Mouse (Mus musculus) neural tube, embryonic 13.5 days (tissue): ENCODE measurements around the gene Ccdc59. TPM values are rescaled to one million over a fixed set of nuclear protein-coding genes. Genes with fewer than 3 reads are reported as not detected.

Experiments used
- ATAC-seq: fragments of 200-750 bp; cut with Nextera tagmentation; 2 replicates; pipeline ENCODE4 v1.8.0; 2017; ENCODE audit warnings: low read depth, mild to moderate bottlenecking, moderate TSS enrichment, moderate library complexity
- H3K27ac ChIP-seq: fragments of 300-500 bp; sonication (generic); replicated peaks from 2 replicates; pipeline ENCODE4 v1.5.1; 2015; ENCODE audit warnings: moderate library complexity, mild to moderate bottlenecking, inconsistent platforms
- H3K27me3 ChIP-seq: fragments of 300-500 bp; sonication (generic); 2 replicates; pipeline ENCODE4 v1.6.1; 2015; ENCODE audit warnings: mild to moderate bottlenecking, inconsistent platforms
- H3K36me3 ChIP-seq: fragments of 300-500 bp; sonication (generic); 2 replicates; pipeline ENCODE4 v1.6.1; 2015; ENCODE audit warnings: mild to moderate bottlenecking, inconsistent platforms
- H3K4me1 ChIP-seq: fragments of 300-500 bp; sonication (generic); replicated peaks from 2 replicates; pipeline ENCODE4 v1.6.1; 2015; ENCODE audit warnings: inconsistent platforms
- H3K4me2 ChIP-seq: fragments of 300-500 bp; sonication (generic); 2 replicates; pipeline ENCODE4 v1.6.1; 2015; ENCODE audit warnings: inconsistent platforms, mild to moderate bottlenecking, moderate library complexity
- H3K4me3 ChIP-seq: fragments of 300-500 bp; sonication (generic); 2 replicates; pipeline ENCODE4 v1.5.1; 2015; ENCODE audit warnings: mild to moderate bottlenecking, inconsistent platforms
- H3K9ac ChIP-seq: fragments of 300-500 bp; sonication (generic); 2 replicates; pipeline ENCODE4 v1.6.1; 2015; ENCODE audit warnings: moderate library complexity, mild to moderate bottlenecking, inconsistent platforms
- H3K9me3 ChIP-seq: fragments of 300-500 bp; sonication (generic); 2 replicates; pipeline ENCODE4 v1.6.1; 2016; ENCODE audit warnings: inconsistent platforms
- WGBS: fragments of 180-500 bp; shearing (Covaris S2); methylation state at CpG from one replicate; pipeline ENCODE4 v1.1.7; 2015; 5-methylcytosine and 5-hydroxymethylcytosine counted together
- polyA plus RNA-seq: library from polyadenylated mRNA; unstranded; fragments of >200 nt; fragmentation: Nextera tagmentation; extraction: Ambion mirVana; gene quantifications from 2 replicates; pipeline ENCODE4 v1.2.1, GENCODE M21; 2015

Gene Ccdc59
- polyA plus RNA-seq: 45.5 and 50.8 TPM in 2 replicates

DNA sequence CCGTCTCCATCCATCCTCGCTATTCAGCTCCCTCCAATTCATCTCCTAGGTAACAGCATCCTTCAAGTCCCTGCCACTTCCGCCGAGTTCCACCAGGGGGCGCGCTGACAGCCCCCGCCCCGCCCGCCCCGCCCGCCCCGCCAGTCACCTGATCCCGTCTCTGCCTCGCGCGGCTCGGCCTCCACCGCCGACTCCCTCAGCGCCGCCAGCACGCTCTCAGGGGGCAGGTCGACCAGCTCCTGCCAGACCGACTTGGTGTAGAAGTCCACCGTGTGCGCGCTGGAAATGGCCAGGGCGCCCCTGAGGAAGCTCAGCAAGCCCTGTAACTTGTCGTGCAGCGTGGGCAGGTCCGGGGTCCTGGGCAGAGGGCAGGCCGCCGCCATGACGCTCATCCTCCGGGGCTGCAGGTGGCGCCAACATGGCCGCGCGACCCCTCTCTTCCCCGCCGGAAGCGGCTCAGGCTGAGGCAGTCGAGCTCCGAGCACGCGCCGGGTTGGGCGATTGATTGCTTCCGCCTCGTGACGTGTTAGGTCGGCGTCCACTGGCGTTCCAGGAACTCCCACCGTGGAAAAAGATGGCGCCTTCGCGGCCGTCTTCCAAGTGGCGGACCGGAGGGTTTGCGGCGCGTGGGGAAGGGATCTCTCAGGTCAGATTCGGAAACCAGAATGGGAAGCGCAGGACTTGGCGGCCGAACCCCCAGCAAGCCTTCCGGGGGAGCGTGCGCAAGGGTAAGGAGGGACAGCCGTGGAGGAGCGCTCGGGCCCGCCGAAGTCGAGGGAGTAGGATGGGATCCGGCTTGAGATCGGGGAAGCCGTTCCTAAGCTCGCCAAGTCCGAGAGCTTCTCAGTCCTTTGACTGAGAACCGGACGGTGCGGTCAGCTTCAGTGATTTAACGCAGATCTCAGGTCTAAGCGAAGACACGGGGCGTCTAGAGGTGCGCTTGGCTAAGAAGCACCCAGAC lies at the start of gene Ccdc59, which contains the start of gene Mettl25:
Ccdc59 (plus strand) TSS at position 140 of the 961 bp plus-strand sequence.
Mettl25 (minus strand) TSS at position 453 of the 961 bp plus-strand sequence.
- H3K9ac ChIP-seq: peak within 1 kb of the TSS; percentile 81
- peak within 1 kb of the TSS; percentile 86 for H3K4me2 ChIP-seq
- WGBS: under 1% methylated on average over 88 of the region's 90 CpGs
- peaks cover 32% of the 10 kb centered on the region for H3K36me3 ChIP-seq
- H3K4me3 ChIP-seq: peak within 1 kb of the TSS; percentile 92
- no peaks in the 10 kb centered on the region for H3K9me3 ChIP-seq
- no peaks in the 10 kb centered on the region for H3K27me3 ChIP-seq
- peak within 1 kb of the TSS; percentile 96 for H3K27ac ChIP-seq
- peak; percentile 99 for ATAC-seq
- peaks cover 21% of the 10 kb centered on the region for H3K4me1 ChIP-seq

DNA sequence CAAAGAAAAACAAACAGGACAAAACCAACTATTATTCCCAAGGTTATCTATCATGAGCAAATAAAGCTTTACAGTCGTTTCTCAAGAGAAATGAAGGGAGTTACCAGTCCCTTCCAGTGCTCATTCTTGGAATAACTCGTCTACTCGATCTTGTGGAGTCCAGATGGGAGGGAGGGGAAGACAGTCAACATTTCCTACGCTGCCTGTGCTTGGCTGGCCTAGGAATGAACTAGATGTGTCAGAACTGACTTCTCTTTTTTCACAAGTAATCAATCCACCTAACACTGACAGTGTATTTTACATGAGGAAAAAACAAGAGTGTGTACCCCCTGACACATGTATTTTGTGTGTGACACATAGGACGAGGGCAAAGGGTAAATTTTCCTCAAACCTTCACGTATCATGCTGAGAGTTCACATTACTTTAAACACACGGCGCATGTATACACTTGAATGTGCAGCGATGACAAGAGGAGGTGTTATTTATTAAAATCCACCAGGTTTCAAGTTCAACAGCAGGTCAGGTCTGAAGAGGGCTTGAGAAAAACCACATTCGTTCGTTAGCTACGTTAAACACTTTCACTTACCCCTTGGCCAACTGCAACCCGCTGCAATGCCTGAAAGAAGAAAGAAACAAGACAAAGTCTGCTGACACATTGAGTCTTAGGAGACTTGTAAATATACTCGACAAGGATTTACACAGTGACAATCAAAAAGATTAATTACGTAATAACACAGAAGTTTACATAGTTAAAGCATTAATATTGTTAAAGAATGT lies 46.9 kb upstream of the Ccdc59 start:
- Histone ChIP-seq H3K36me3 (peaks cover 11% of the 10 kb centered on the region; the same call in 1 of the 2 replicates), H3K4me2 (no peak overlapping the region), H3K4me3 (no peak overlapping the region), H3K4me1 (peaks cover 3% of the 10 kb centered on the region; the same call in 1 of the 2 replicates), H3K9me3 (no peaks in the 10 kb centered on the region), H3K9ac (no peak overlapping the region), H3K27ac (no peak overlapping the region), H3K27me3 (no peaks in the 10 kb centered on the region)
- 77% methylated on average over 15 of the region's 15 CpGs for WGBS
- ATAC-seq: no peak

DNA sequence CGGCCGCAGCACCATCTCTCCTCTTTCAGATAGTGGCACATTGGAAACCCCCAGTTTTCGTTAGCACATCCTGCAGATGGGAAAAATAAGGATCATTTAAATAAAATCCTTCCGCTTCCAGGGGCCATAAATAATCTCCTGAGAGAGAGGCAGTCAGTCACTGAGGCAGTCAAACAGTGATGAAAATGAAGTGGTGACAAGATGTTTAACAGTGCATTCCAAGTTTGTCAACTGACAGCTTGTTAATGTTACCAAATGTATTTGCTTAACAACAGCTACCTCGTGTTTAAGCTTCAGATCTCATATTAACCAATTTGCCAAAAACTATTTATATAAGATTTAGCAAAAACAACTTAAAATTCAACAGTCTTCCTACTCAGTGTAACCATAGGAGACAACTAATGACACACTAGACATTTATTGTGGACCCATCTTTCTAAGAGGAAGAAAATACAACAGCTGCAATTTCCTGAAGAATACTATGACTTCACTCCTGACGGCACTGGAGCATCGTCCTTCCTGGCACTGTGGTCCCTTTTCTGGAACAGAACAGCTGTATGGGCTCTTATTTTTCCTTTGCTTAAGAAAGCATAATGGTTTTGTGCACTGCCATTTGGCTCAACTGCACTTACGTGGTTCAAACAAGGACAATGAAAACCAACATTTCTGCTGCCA lies 43.5 kb upstream of the Ccdc59 start:
- ATAC-seq: no peak
- Histone ChIP-seq H3K27me3 (no peaks in the 10 kb centered on the region), H3K27ac (no peak overlapping the region), H3K4me1 (no peaks in the 10 kb centered on the region; the same call in 1 of the 2 replicates), H3K4me2 (no peak overlapping the region), H3K9ac (no peak overlapping the region), H3K9me3 (no peaks in the 10 kb centered on the region), H3K36me3 (peaks cover 5% of the 10 kb centered on the region; the same call in 1 of the 2 replicates), H3K4me3 (no peak overlapping the region)
- WGBS: 84% methylated on average over 8 of the region's 8 CpGs

DNA sequence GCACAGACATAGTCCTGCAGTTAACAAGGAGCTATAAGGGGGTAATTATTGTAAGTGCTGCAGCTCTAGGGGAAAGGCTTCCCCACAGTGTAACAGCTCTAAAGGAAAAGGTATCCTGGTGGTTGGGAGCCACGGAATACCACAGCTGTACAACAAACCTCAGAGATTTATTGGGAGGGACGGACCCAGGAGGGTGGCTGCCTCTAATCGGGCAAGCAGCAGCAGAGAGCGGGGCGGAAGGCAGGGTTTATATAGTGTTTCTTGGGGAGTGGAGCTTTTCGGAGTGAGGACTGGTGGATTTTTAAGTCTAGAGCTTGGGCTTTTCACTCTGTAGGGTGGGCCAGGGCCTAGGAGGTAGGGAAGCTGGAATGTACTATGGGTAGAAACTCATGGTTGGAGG lies 39.7 kb upstream of the Ccdc59 start:
- 38% methylated on average over 6 of the region's 6 CpGs for WGBS
- no peak overlapping the region for H3K27ac ChIP-seq
- ATAC-seq: no peak
- no peak overlapping the region for H3K4me3 ChIP-seq
- H3K4me2 ChIP-seq: no peak overlapping the region
- no peaks in the 10 kb centered on the region for H3K27me3 ChIP-seq
- H3K4me1 ChIP-seq: no peaks in the 10 kb centered on the region; the same call in 1 of the 2 replicates
- H3K36me3 ChIP-seq: no peaks in the 10 kb centered on the region
- no peaks in the 10 kb centered on the region for H3K9me3 ChIP-seq
- no peak overlapping the region for H3K9ac ChIP-seq

DNA sequence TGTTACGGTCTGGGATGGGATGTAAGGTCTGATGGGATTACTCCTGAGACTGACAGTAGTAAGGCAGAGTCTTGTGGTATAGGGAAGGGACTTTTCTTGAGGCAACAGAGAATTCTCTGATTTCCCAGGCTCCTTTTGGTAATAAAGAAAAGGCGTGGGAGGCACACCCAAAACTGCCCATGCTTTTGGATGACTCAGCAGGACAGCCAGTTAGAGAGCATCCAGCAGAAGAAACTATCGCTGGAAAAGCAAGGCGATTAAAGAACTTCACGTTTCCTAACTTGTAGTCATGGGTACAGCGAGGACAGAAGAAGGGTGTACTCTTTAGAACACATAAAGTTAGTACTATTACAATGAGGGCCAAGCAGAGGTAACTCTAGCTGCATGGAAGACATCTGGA lies 38.7 kb upstream of the Ccdc59 start:
- no peak for ATAC-seq
- Histone ChIP-seq H3K9me3 (no peaks in the 10 kb centered on the region), H3K4me2 (no peak overlapping the region), H3K9ac (no peak overlapping the region), H3K27ac (no peak overlapping the region), H3K4me1 (no peaks in the 10 kb centered on the region; the same call in 1 of the 2 replicates), H3K27me3 (no peaks in the 10 kb centered on the region), H3K4me3 (no peak overlapping the region), H3K36me3 (no peaks in the 10 kb centered on the region)
- WGBS: 91% methylated on average over 6 of the region's 6 CpGs

DNA sequence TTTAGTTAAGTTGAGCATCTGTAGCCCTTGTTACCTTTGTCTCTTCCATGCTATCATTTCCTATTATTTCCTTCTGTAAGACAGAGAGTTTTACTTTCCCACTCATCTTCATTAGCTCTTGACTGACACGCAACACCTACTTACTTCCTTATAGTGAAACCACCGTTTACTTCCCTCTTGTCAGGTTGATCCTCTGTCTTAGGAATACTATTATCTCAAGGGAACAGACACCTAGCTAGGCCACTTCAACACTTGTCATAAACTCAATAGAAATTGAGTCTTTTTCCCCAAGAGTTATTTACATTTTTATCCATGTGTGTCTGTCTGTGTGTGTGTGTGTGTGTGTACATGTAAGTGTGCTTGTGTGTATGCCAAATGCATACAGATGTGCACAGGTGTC lies 37.4 kb upstream of the Ccdc59 start:
- no peaks in the 10 kb centered on the region for H3K27me3 ChIP-seq
- no peak overlapping the region for H3K27ac ChIP-seq
- H3K36me3 ChIP-seq: no peaks in the 10 kb centered on the region
- no peak overlapping the region for H3K9ac ChIP-seq
- WGBS: 93% methylated on average over 2 of the region's 2 CpGs
- no peaks in the 10 kb centered on the region; the same call in 1 of the 2 replicates for H3K4me1 ChIP-seq
- H3K4me3 ChIP-seq: no peak overlapping the region
- no peak overlapping the region for H3K4me2 ChIP-seq
- H3K9me3 ChIP-seq: no peaks in the 10 kb centered on the region
- no peak for ATAC-seq

DNA sequence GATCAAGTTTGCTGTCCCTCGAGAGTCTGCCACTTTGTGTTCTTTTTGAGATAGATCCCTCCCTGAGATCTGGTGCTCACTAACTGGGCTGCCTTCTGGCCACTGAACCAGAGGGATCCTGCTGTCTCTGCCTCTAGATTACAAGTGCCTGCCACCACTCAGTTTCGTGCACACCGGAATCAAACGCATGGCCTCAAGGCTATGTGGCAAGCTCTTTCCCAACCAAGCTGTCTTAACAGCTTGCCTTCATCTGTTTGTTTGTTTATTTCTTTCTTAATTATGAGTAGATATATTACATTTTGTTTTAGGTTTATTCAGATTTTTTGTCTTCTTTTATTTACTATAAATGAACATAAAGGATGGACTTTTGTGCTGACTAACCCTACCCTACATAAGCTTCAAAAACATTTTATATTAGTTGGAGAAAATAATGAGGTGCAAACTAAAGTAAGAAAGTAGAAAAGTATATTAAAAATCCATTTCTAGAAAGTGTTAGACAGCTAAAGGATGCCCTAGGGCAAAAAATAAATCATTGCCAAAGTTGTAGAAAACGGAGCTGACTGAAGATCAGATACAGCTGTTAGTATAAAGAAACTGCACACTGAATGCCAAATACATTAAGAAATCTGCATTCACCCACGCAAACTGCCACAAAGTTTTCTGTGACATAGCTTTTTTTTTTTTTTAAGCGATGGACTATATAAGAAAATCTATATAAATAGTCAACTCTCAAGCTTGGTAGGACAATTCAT lies 34.4 kb upstream of the Ccdc59 start:
- Histone ChIP-seq H3K4me3 (no peak overlapping the region), H3K4me1 (no peaks in the 10 kb centered on the region), H3K27me3 (no peaks in the 10 kb centered on the region), H3K9me3 (no peaks in the 10 kb centered on the region), H3K4me2 (no peak overlapping the region), H3K27ac (no peak overlapping the region), H3K9ac (no peak overlapping the region), H3K36me3 (no peaks in the 10 kb centered on the region)
- 82% methylated on average over 7 of the region's 7 CpGs for WGBS
- no peak for ATAC-seq

DNA sequence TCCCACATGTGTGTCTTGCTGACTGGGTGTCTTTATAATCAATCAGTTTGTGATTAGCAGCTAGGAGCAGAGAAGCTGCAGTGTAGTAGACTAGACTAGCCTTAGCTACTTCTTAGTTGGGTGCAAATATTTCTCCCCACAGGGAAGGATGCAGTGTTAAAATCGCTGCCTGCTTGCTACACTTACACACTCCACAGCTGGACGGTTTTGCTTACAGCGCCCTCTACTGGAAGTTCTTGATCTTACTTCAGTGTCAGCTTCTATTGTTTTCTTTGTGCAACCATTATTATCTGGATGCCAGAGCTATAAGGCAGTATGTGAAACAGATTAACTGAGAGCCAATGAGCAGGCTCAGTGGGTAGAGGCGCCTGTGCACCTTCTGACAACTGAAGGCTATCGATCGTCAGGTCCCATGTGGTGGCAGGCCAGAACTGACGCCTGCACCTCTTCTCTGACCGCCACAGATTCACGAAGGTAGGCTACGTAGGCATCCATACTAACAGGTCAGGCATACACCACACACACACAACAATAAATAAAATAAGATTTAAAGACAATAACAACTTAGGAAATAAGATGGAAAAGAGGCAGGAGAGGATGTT lies 6.1 kb upstream of the Ccdc59 start:
- ATAC-seq: no peak
- Histone ChIP-seq H3K9ac (no peak overlapping the region), H3K36me3 (0 out of 2 replicates have a peak, but pooled peaks cover 3% of the 10 kb centered on the region), H3K4me3 (no peak overlapping the region), H3K27me3 (no peaks in the 10 kb centered on the region), H3K4me2 (no peak overlapping the region), H3K4me1 (0 out of 2 replicates have a peak, but pooled peaks cover 3% of the 10 kb centered on the region), H3K9me3 (no peaks in the 10 kb centered on the region), H3K27ac (no peak overlapping the region)
- WGBS: 65% methylated on average over 10 of the region's 10 CpGs

DNA sequence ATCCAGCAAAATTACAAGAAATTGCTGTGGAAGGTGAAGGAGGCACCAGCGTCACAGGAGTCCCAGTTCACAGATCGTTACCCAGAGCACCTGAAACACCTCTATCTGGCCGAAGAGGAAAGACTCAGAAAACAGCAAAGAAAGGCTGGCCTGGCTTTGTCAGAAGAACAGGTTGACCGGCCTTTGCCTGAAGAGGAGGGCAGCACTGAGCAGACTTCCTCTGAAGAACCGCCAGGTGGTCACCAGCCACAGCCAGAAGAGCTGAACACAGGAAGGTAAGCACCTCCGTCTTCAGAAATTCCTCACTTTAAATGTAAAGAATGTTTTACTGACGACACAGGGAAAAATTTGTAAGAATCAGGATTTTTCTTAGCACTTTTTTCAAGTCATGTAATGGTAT lies 1.7 kb downstream of the Ccdc59 start:
- Histone ChIP-seq H3K27ac (no peak overlapping the region), H3K27me3 (no peaks in the 10 kb centered on the region), H3K4me2 (peak overlapping the region; percentile 86), H3K36me3 (peaks cover 42% of the 10 kb centered on the region), H3K4me1 (peaks cover 21% of the 10 kb centered on the region), H3K4me3 (peak overlapping the region; percentile 92), H3K9me3 (no peaks in the 10 kb centered on the region), H3K9ac (no peak overlapping the region)
- WGBS: 84% methylated on average over 7 of the region's 7 CpGs
- ATAC-seq: no peak

DNA sequence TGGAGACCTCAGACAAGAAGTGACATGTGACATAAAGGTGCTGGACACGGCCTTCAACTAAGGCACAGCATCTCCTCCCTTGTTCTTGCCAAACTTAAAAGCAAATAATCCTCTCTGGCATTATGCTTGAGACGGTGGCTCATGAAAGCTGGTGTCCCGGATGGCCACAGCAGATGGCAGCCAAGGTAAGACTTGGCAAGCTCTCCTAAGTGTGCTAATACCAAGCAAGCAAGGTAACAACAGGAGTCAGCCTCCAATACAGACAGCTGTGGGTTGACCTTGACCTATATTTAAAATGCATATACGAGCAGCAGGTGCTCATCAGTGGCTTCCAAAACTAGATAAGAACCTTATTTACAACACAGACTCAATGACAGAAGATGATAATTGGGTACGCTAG lies 9.4 kb downstream of the Ccdc59 start:
- H3K27ac ChIP-seq: no peak overlapping the region
- peaks cover 51% of the 10 kb centered on the region for H3K36me3 ChIP-seq
- ATAC-seq: no peak
- H3K9ac ChIP-seq: no peak overlapping the region
- H3K27me3 ChIP-seq: no peaks in the 10 kb centered on the region
- 90% methylated on average over 5 of the region's 5 CpGs for WGBS
- no peak overlapping the region for H3K4me3 ChIP-seq
- H3K4me1 ChIP-seq: no peaks in the 10 kb centered on the region
- no peaks in the 10 kb centered on the region for H3K9me3 ChIP-seq
- H3K4me2 ChIP-seq: no peak overlapping the region

DNA sequence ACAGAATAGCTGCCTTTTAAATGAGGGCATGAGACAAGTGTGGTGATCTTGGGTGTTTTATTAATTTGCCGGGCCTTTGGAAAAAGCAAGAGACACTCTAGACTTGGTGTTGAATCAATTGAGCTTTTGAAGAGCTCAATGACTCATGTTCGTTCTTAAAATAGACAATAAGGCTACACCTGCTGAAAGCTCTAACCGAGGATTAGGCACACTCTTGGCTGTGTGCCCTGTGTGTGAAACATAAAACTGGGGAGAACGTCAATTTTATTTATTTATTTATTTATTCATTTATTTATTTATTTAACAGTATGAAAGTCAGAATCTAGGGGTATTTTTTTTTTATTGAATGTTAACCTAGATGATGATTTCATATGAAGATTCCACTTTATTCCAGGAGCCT lies 10.3 kb downstream of the Ccdc59 start:
- no peak overlapping the region for H3K4me3 ChIP-seq
- H3K27ac ChIP-seq: no peak overlapping the region
- H3K36me3 ChIP-seq: peaks cover 43% of the 10 kb centered on the region
- H3K9ac ChIP-seq: no peak overlapping the region
- WGBS: 88% methylated on average over 4 of the region's 4 CpGs
- no peaks in the 10 kb centered on the region for H3K4me1 ChIP-seq
- no peaks in the 10 kb centered on the region for H3K9me3 ChIP-seq
- ATAC-seq: no peak
- H3K4me2 ChIP-seq: no peak overlapping the region
- H3K27me3 ChIP-seq: no peaks in the 10 kb centered on the region
